Mouse (Mus musculus) gastrocnemius, postnatal 4 days (tissue): ENCODE measurements around the gene Nell2. TPM values are rescaled to one million over a fixed set of nuclear protein-coding genes. Genes with fewer than 3 reads are reported as not detected.
"Not testable (repeated sequence)": the region's sequence is repeated elsewhere in the genome, so short reads cannot be mapped to it uniquely, and the experiment has no call there.

Experiments used
- DNase-seq, 2 experiments: peaks; one replicate each; pipeline ENCODE4 v3.0.0; 2021 to 2022; ENCODE audit warnings: low spot score in 2 of 2, mixed read lengths in 2 of 2
- long read RNA-seq, 2 experiments: library from polyadenylated mRNA; stranded (forward); transcript quantifications; one replicate each; pipeline ENCODE4 v2.0.0; 2021
- total RNA-seq, 2 experiments: library from RNA; stranded (reverse); gene quantifications; 2 replicates each; pipeline ENCODE4 v1.2.3; 2021

The Nell2 gene
- total RNA-seq: 1 to 10 TPM in 1 of 2 experiments, under 1 TPM in 1; 0.73 to 1.1 TPM
- long read RNA-seq, experiment 1, partial matches to known transcripts: 0 of 1 reads
- long read RNA-seq, experiment 1, other reads (novel, unspliced or antisense): 0 of 1 reads
- long read RNA-seq, experiment 2, partial matches to known transcripts: 0 of 1 reads
- long read RNA-seq, experiment 2, other reads (novel, unspliced or antisense): 0 of 1 reads

- DNase-seq: peak; percentile 15 to 17
Observed at GRCm38 (mm10) chr15:95527948-95528861, at the start of gene Nell2. TSS of gene Nell2 (minus strand) at chr15:95528559.

GRCm38 (mm10) chr15:95574661-95575060 is 46.3 kb upstream of the Nell2 start:
- DNase-seq: peak in 1 of 2 experiments; percentile 22

GRCm38 (mm10) chr15:95569606-95570005 is 41.2 kb upstream of the Nell2 start:
- DNase-seq: no peak

- DNase-seq: no peak
Observed at GRCm38 (mm10) chr15:95565160-95565559, 36.8 kb upstream of the Nell2 start.

- DNase-seq: no peak
Observed at GRCm38 (mm10) chr15:95561303-95561702, 32.9 kb upstream of the Nell2 start.

GRCm38 (mm10) chr15:95550011-95550410 is 21.7 kb upstream of the Nell2 start:
- no peak for DNase-seq

GRCm38 (mm10) chr15:95542632-95543031 is 14.3 kb upstream of the Nell2 start:
- no peak for DNase-seq

GRCm38 (mm10) chr15:95536724-95537123 is 8.4 kb upstream of the Nell2 start:
- DNase-seq: peak in 1 of 2 experiments; percentile 15

- DNase-seq: no peak
Observed at GRCm38 (mm10) chr15:95536230-95536629, 7.9 kb upstream of the Nell2 start.

- DNase-seq: no peak
Observed at GRCm38 (mm10) chr15:95534644-95535043, 6.3 kb upstream of the Nell2 start.

- DNase-seq: no peak
Observed at GRCm38 (mm10) chr15:95527461-95527947, 855 bp downstream of the Nell2 start.

GRCm38 (mm10) chr15:95526626-95527411 is 1.5 kb downstream of the Nell2 start:
- DNase-seq: no peak

- DNase-seq: no peak
Observed at GRCm38 (mm10) chr15:95525997-95526396, 2.4 kb downstream of the Nell2 start.

- no peak for DNase-seq
Observed at GRCm38 (mm10) chr15:95518204-95518603, 10.2 kb downstream of the Nell2 start.

GRCm38 (mm10) chr15:95513306-95513705 is 15.1 kb downstream of the Nell2 start:
- DNase-seq: not testable (repeated sequence)

- DNase-seq: no peak
Observed at GRCm38 (mm10) chr15:95495666-95496065, 32.7 kb downstream of the Nell2 start.

GRCm38 (mm10) chr15:95495193-95495592 is 33.2 kb downstream of the Nell2 start:
- no peak for DNase-seq

GRCm38 (mm10) chr15:95492201-95492600 is 36.2 kb downstream of the Nell2 start:
- DNase-seq: no peak

GRCm38 (mm10) chr15:95489174-95489573 is 39.2 kb downstream of the Nell2 start:
- no peak for DNase-seq

- DNase-seq: no peak
Observed at GRCm38 (mm10) chr15:95487961-95488360, 40.4 kb downstream of the Nell2 start.

GRCm38 (mm10) chr15:95482002-95482401 is 46.4 kb downstream of the Nell2 start:
- no peak for DNase-seq
